Mouse (Mus musculus) E14TG2a.4 (cell line): ENCODE measurements at regions not wholly inside any gene's neighbourhood (a gene's known extent, or its start where the extent isn't known, plus 50 kb on each side); places are given as distances from the start of the nearest gene placed in this dataset.

Experiments used
- H3K27me3 ChIP-seq: 2 replicates; pipeline ENCODE4 v1.6.1; 2014; ENCODE audit warnings: low read length, control low read depth; ENCODE audit not compliant: insufficient read depth
- H3K36me3 ChIP-seq: 2 replicates; pipeline ENCODE4 v1.6.1; 2014; ENCODE audit warnings: low read length, control low read depth; ENCODE audit not compliant: insufficient read depth
- H3K4me1 ChIP-seq: replicated peaks from 2 replicates; pipeline ENCODE4 v1.6.1; 2014; ENCODE audit warnings: low read depth, low read length, control low read depth
- H3K4me3 ChIP-seq: replicated peaks from 2 replicates; pipeline ENCODE4 v1.5.1; 2014; ENCODE audit warnings: mild to moderate bottlenecking, low read length
- H3K9me3 ChIP-seq: 2 replicates; pipeline ENCODE4 v1.6.1; 2014; ENCODE audit warnings: low read length, control low read depth
- CTCF ChIP-seq: conservative IDR thresholded peaks from 2 replicates; pipeline ENCODE4 v1.5.1; 2014; ENCODE audit warnings: low read length
- NANOG ChIP-seq: IDR thresholded peaks from 2 replicates; pipeline ENCODE4 v1.6.1; 2014; ENCODE audit warnings: borderline replicate concordance, low read length, mixed read lengths
- POU5F1 ChIP-seq: IDR thresholded peaks from 2 replicates; pipeline ENCODE4 v1.6.1; 2014; ENCODE audit warnings: low read length, borderline replicate concordance

DNA sequence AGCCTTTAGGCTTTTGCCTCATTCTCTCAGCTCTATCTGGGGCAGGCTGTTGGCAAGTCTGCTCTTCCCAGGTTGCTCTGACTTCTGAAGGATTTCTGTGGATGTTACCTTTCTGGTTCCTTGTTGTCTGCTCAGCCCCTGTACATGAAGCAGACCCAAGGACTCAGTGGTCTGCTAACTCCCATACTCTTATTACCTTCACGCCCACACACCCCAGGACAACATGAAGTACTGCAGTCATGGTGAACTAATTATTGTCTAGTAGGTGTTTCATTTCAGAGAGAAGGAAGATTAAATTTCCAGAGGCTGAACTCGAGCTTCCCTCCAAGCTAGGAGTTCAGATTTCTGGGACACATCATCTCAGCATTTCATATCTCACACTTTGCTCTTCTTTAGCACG is 205.3 kb downstream of the Gm45692 start:
- peaks cover 5% of the 10 kb centered on the region; the same call in 1 of the 2 replicates for H3K9me3 ChIP-seq
- no peaks in the 10 kb centered on the region for H3K27me3 ChIP-seq
- no peak overlapping the region for H3K4me3 ChIP-seq
- H3K36me3 ChIP-seq: no peaks in the 10 kb centered on the region
- no peak for TF ChIP-seq NANOG
- no peaks in the 10 kb centered on the region for H3K4me1 ChIP-seq

DNA sequence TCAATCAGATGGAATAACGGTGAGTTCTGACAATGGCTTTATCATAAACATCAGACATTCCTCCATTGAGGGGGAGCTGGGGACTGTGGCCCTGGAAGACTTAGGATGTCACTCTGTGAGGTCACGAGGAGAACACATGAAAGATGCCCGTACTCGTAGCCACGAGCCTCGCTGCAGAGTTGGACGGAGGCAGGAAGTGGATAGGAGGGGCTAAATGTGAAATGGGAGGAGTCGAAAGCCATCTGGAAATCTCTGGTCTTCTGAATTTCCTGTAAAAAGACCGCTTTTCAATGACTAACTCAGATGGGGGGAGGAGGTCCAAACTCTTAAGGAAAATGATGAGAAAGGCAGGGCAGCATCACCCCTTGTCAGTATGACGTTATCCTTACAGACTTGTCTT is 210.5 kb downstream of the Gm45692 start:
- peaks cover 10% of the 10 kb centered on the region for H3K9me3 ChIP-seq
- H3K4me3 ChIP-seq: no peak overlapping the region
- TF ChIP-seq POU5F1: no peak
- no peak for TF ChIP-seq NANOG
- no peak for TF ChIP-seq CTCF

DNA sequence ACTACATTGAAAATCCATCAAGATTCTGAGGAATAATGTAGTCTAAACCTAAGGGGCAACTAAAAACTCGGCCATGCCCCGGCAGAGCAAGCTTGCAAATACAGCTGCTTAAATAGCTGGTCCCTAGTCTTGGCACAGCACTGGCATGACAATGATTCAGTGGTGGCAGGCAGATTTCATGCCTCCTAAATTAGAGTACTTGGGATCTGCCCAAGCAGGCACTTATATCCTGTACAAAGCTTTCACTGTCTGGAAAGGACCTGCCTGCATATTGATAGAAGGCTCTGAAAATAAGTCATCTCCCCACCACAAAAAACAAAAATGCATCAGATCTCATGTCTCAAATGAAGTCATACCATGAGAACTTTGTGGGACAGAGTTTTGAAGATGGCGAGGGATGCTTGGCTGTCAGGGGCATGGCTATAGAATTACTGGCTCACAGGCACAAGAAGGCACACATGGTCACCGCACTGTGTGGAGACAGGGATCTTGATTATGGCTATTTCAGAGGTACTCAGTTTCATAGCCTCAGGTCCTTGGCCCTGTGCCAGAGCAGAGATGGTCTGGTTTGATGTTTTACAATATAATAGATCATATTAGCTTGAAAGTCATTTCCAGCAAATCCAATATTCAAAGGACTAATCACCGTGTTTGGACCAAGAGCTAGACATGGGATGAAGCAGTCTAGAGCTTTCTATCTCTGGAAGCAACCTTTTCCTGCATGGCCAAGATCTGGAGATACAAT is 217.7 kb downstream of the Gm45692 start:
- H3K27me3 ChIP-seq: no peaks in the 10 kb centered on the region
- TF ChIP-seq CTCF (no peak), NANOG (no peak), POU5F1 (no peak)
- H3K9me3 ChIP-seq: 0 out of 2 replicates have a peak, but pooled peaks cover 5% of the 10 kb centered on the region
- no peak overlapping the region for H3K4me3 ChIP-seq
- no peaks in the 10 kb centered on the region for H3K4me1 ChIP-seq
- H3K36me3 ChIP-seq: no peaks in the 10 kb centered on the region

More for the DNA sequence above, 210.5 kb downstream of the Gm45692 start:
- no peaks in the 10 kb centered on the region for H3K27me3 ChIP-seq
- no peaks in the 10 kb centered on the region for H3K4me1 ChIP-seq
- no peaks in the 10 kb centered on the region for H3K36me3 ChIP-seq

DNA sequence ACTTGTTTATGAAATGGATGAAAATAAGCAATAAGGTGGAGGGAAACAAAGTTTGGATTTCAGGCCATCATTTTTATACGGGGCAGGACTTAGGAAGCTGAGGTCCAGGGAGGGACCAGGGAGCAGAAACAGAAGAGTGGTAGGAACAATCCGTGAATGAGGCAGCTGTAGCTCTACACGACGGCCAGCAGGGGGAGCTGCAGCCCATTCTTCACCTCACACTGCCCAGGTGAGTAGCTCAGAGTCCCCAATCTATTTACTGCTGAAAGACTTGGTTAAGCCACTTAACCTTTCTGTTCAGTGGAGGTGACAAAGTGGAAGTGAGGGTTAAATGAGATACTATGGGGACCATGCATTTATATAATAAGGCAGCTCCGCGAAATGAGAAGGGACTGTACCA is 225.7 kb downstream of the Gm45692 start:
- Histone ChIP-seq H3K9me3 (no peaks in the 10 kb centered on the region), H3K27me3 (no peaks in the 10 kb centered on the region; the same call in 1 of the 2 replicates), H3K4me1 (no peaks in the 10 kb centered on the region), H3K4me3 (no peak overlapping the region), H3K36me3 (no peaks in the 10 kb centered on the region)
- peak; percentile 70 for TF ChIP-seq CTCF
- TF ChIP-seq NANOG: no peak

DNA sequence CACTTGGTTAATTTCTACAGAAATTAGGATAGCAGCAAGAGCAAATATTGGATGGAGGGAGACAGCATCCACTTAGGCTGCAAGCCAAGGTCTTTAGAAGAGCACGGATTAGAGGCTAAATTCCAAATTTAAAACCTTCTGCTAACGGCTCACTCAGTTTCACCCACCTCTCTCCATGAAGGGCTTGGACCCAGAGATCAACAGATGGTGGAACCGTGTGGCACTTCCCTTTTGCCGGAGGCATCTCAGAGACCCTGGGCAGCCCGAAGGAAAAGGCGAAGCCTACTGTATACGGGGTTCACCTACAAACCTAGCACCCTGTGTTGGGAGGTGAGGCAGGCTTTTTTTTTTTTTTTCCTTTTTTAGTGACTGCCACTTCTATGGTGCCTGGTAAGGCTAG is 229.9 kb downstream of the Gm45692 start:
- Histone ChIP-seq H3K4me3 (no peak overlapping the region), H3K9me3 (no peaks in the 10 kb centered on the region), H3K4me1 (peaks cover 9% of the 10 kb centered on the region; the same call in 1 of the 2 replicates), H3K36me3 (no peaks in the 10 kb centered on the region), H3K27me3 (peaks cover 14% of the 10 kb centered on the region; the same call in 1 of the 2 replicates)
- no peak for TF ChIP-seq POU5F1
- no peak for TF ChIP-seq CTCF
- TF ChIP-seq NANOG: no peak

DNA sequence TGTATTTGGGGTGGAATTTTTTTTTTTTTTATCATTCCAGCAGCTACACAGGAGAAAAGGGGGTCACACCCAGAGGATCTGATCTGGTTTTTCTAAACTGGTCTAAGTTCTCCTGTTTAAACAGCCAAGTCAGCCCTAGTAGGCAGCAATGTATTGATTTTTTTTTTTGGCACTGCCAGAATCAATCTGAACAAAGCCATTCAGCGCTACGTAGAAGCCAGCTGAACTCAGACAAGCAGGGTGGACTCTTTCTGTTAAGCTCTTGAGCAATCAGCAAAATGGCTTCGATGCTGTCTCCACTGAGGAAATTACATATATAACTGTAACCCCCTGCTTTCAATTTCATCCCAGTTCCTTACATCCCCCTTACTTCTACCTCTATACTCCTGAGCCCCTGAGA is 230.5 kb downstream of the Gm45692 start:
- H3K4me3 ChIP-seq: no peak overlapping the region
- no peaks in the 10 kb centered on the region for H3K9me3 ChIP-seq
- H3K4me1 ChIP-seq: peaks cover 9% of the 10 kb centered on the region; the same call in 1 of the 2 replicates
- no peaks in the 10 kb centered on the region for H3K36me3 ChIP-seq
- H3K27me3 ChIP-seq: peaks cover 14% of the 10 kb centered on the region; the same call in 1 of the 2 replicates
- TF ChIP-seq NANOG (no peak), CTCF (no peak), POU5F1 (no peak)

DNA sequence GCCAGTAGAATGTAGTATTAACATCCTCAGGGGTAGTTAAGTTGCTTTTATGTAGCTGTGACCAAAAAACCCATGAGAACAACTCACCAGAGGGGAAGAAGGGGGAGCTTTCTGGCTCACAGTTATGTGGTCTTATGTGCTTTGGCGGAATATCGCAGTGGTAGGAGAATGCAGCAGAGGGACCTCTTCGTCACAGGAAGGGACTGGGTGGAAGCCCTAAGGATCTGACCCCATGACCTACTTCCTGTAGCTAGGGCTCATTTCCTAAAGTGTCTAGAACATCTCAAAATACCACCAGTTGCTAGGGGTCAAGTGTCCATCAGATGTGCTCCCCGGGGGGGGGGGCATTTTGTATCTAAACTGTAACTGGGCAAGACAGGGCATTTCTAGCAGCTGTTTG is 231.3 kb downstream of the Gm45692 start:
- no peak for TF ChIP-seq POU5F1
- TF ChIP-seq CTCF: no peak
- TF ChIP-seq NANOG: no peak
- no peaks in the 10 kb centered on the region for H3K9me3 ChIP-seq
- H3K4me1 ChIP-seq: peaks cover 9% of the 10 kb centered on the region; the same call in 1 of the 2 replicates
- peaks cover 14% of the 10 kb centered on the region; the same call in 1 of the 2 replicates for H3K27me3 ChIP-seq
- no peaks in the 10 kb centered on the region for H3K36me3 ChIP-seq
- H3K4me3 ChIP-seq: no peak overlapping the region

DNA sequence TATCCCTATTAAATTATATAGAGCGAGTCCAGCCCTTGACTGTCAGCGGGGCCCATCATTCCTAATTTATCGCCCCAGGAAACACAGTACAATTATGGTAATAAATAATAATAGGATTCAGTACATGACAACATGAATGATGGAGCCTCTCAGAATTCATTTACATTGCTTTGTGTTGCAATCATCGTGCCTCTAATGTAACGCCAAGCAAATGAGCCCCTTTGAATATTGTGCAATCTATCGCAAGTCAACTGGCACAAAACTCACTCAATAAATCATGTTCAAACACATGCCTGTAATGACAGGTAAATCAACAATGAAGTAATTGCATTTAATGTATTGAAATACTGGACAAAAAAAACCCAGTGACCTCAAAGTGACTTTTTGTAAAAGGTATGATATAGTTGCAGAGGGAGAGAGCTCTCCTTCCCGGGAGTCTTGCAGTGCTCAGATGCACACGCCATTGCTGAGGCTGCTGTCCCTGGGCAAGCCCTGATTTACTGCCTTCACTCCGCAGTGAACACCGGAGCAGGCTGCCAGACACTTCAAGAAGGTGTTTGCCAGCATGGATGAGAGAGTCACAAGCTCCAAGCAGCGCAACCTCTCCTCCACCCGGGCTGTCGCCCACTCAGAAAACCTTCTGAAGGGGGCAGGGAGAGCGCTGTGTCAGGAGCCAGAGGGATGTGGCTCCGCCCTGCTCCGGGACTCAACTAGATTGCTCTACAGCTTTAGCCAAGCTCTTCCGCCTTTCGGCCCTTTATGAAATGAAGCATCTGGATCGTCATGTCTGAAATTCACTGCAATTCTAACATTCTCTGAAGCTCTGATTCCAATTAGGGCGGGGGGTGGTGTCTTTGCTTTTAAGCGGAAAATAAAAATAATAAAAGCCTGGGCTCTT is 232.6 kb downstream of the Gm45692 start:
- Histone ChIP-seq H3K27me3 (peaks cover 14% of the 10 kb centered on the region; the same call in 1 of the 2 replicates), H3K36me3 (no peaks in the 10 kb centered on the region), H3K4me1 (peaks cover 9% of the 10 kb centered on the region; the same call in 1 of the 2 replicates), H3K9me3 (no peaks in the 10 kb centered on the region), H3K4me3 (peak overlapping the region; percentile 35; the same call in 1 of the 2 replicates)
- TF ChIP-seq NANOG (no peak), CTCF (no peak), POU5F1 (no peak)
